Mouse (Mus musculus) C2C12 (cell line): ENCODE data around the gene Malsu1. TPM values are rescaled to one million over a fixed set of nuclear protein-coding genes. Genes with fewer than 3 reads are reported as not detected.

Experiments
- H3K27me3 ChIP-seq: one replicate; pipeline ENCODE4 v1.6.1; 2011; ENCODE audit not compliant: control insufficient read depth, insufficient read depth, insufficient read length
- H3K36me3 ChIP-seq: one replicate; pipeline ENCODE4 v1.6.1; 2011; ENCODE audit not compliant: control insufficient read depth, insufficient read depth
- H3K4me3 ChIP-seq: one replicate; pipeline ENCODE4 v1.5.1; 2011; ENCODE audit warnings: mild to moderate bottlenecking, control low read depth; ENCODE audit not compliant: poor library complexity, insufficient read depth, severe bottlenecking
- H3K79me2 ChIP-seq: one replicate; pipeline ENCODE4 v1.6.1; 2011; ENCODE audit not compliant: control insufficient read depth, insufficient read depth
- H3K79me3 ChIP-seq: one replicate; pipeline ENCODE4 v1.6.1; 2011; ENCODE audit warnings: low read depth, control low read depth
- H3ac ChIP-seq: one replicate; pipeline ENCODE3; 2011; ENCODE audit warnings: low read depth; ENCODE audit not compliant: control insufficient read depth, insufficient read length
- CEBPB ChIP-seq: IDR thresholded peaks from one replicate; pipeline ENCODE4 v1.6.1; 2011; ENCODE audit warnings: low read depth, mild to moderate bottlenecking, control low read depth, moderate library complexity
- CTCF ChIP-seq: IDR thresholded peaks from one replicate; pipeline ENCODE4 v1.5.1; 2011; ENCODE audit not compliant: control insufficient read depth, insufficient read depth, insufficient read length
- FOSL1 ChIP-seq: IDR thresholded peaks from one replicate; pipeline ENCODE4 v1.8.0; 2011; ENCODE audit warnings: mild to moderate bottlenecking, low read length; ENCODE audit not compliant: poor library complexity, insufficient read depth, severe bottlenecking
- MAX ChIP-seq: IDR thresholded peaks from one replicate; pipeline ENCODE4 v1.6.1; 2011; ENCODE audit warnings: mild to moderate bottlenecking, control low read depth
- MYOD1 ChIP-seq: IDR thresholded peaks from one replicate; pipeline ENCODE4 v1.6.1; 2011; ENCODE audit warnings: low read depth; ENCODE audit not compliant: control insufficient read depth, insufficient read length
- MYOG ChIP-seq: IDR thresholded peaks from one replicate; pipeline ENCODE4 v1.6.1; 2011; ENCODE audit not compliant: control insufficient read depth, insufficient read length; ENCODE audit errors: extremely low read depth
- USF1 ChIP-seq: IDR thresholded peaks from one replicate; pipeline ENCODE4 v1.6.1; 2011; ENCODE audit warnings: low read depth, mild to moderate bottlenecking, control low read depth, moderate library complexity
- long read RNA-seq, 2 experiments: library from polyadenylated mRNA; unstranded; transcript quantifications; one replicate each; pipeline ENCODE4 v2.0.0; 2019 to 2020
- polyA plus RNA-seq: library from polyadenylated mRNA; unstranded; fragments of >200 nt; fragmentation: generic; extraction: Trizol; gene quantifications from one replicate; pipeline ENCODE4 v1.2.1, GENCODE M21; 2012; ENCODE audit warnings: missing spikeins

Gene Malsu1
- 19.3 TPM for polyA plus RNA-seq
- long read RNA-seq, experiment 1, transcript Malsu1-203 (4 exons, 2,819 nt) = major isoform, 41 of 52 reads
- long read RNA-seq, experiment 1, transcript Malsu1-202 (3 exons, 2,587 nt) = minor isoform, 7 of 52 reads
- long read RNA-seq, experiment 1, partial matches to known transcripts = 1 of 52 reads
- long read RNA-seq, experiment 1, other reads (novel, unspliced or antisense) = 2 of 52 reads
- long read RNA-seq, experiment 2, transcript Malsu1-203 (4 exons, 2,819 nt) = major isoform, 12 of 17 reads
- long read RNA-seq, experiment 2, partial matches to known transcripts = 1 of 17 reads
- long read RNA-seq, experiment 2, other reads (novel, unspliced or antisense) = 3 of 17 reads

GRCm38 (mm10) chr6:49073304-49074116 is at the start of gene Malsu1:
TSS of gene Malsu1 (plus strand) at chr6:49073795.
- Histone ChIP-seq H3K79me3 (peaks cover 45% of the 10 kb centered on the region), H3K79me2 (peaks cover 50% of the 10 kb centered on the region), H3K4me3 (peak within 1 kb of the TSS; percentile 92), H3K36me3 (peaks cover 10% of the 10 kb centered on the region), H3ac (peak within 1 kb of the TSS; percentile 95), H3K27me3 (no peaks in the 10 kb centered on the region)
- no peak for TF ChIP-seq CTCF
- no peak for TF ChIP-seq USF1
- no peak for TF ChIP-seq CEBPB
- no peak for TF ChIP-seq MYOD1
- TF ChIP-seq FOSL1 = no peak
- no peak for TF ChIP-seq MYOG
- no peak for TF ChIP-seq MAX

- Histone ChIP-seq H3K27me3 (peaks cover 6% of the 10 kb centered on the region), H3K4me3 (no peak overlapping the region), H3ac (no peak overlapping the region), H3K79me3 (no peaks in the 10 kb centered on the region), H3K36me3 (no peaks in the 10 kb centered on the region), H3K79me2 (no peaks in the 10 kb centered on the region)
- TF ChIP-seq CTCF = no peak
- no peak for TF ChIP-seq CEBPB
Observed at GRCm38 (mm10) chr6:49025290-49025689, 48.3 kb upstream of the Malsu1 start.

- TF ChIP-seq FOSL1 (no peak), USF1 (no peak), MYOD1 (no peak), CEBPB (no peak), MYOG (no peak)
Observed at GRCm38 (mm10) chr6:49026496-49026895, 47.1 kb upstream of the Malsu1 start.

GRCm38 (mm10) chr6:49028019-49028418 is 45.6 kb upstream of the Malsu1 start:
- no peaks in the 10 kb centered on the region for H3K79me2 ChIP-seq
- TF ChIP-seq USF1 = no peak
- no peak for TF ChIP-seq MYOD1
- TF ChIP-seq MAX = no peak
- no peak for TF ChIP-seq CEBPB
- no peak for TF ChIP-seq MYOG
- no peak for TF ChIP-seq FOSL1
- no peak for TF ChIP-seq CTCF
- H3K27me3 ChIP-seq = peaks cover 8% of the 10 kb centered on the region
- no peaks in the 10 kb centered on the region for H3K79me3 ChIP-seq
- H3K4me3 ChIP-seq = no peak overlapping the region
- no peak overlapping the region for H3ac ChIP-seq
- H3K36me3 ChIP-seq = no peaks in the 10 kb centered on the region

More at GRCm38 (mm10) chr6:49026496-49026895, 47.1 kb upstream of the Malsu1 start:
- no peaks in the 10 kb centered on the region for H3K79me3 ChIP-seq
- H3K79me2 ChIP-seq = no peaks in the 10 kb centered on the region
- H3K27me3 ChIP-seq = peaks cover 6% of the 10 kb centered on the region
- H3ac ChIP-seq = no peak overlapping the region
- no peak overlapping the region for H3K4me3 ChIP-seq
- no peaks in the 10 kb centered on the region for H3K36me3 ChIP-seq

- Histone ChIP-seq H3K36me3 (no peaks in the 10 kb centered on the region), H3K79me2 (no peaks in the 10 kb centered on the region), H3ac (no peak overlapping the region), H3K79me3 (no peaks in the 10 kb centered on the region), H3K4me3 (no peak overlapping the region), H3K27me3 (peaks cover 8% of the 10 kb centered on the region)
- TF ChIP-seq USF1 = no peak
- TF ChIP-seq MYOG = no peak
- no peak for TF ChIP-seq FOSL1
- no peak for TF ChIP-seq CTCF
- TF ChIP-seq MAX = no peak
- no peak for TF ChIP-seq MYOD1
- no peak for TF ChIP-seq CEBPB
Observed at GRCm38 (mm10) chr6:49028708-49029107, 44.9 kb upstream of the Malsu1 start.
